Mouse (Mus musculus) lung, adult 18-20 months (tissue): ENCODE measurements at regions not wholly inside any gene's neighbourhood (a gene's known extent, or its start where the extent isn't known, plus 50 kb on each side); places are given as distances from the start of the nearest gene placed in this dataset.
A peak's percentile ranks its signal among the peaks of the same experiment; 100 is the strongest.

Experiments used
- DNase-seq, 2 experiments: peaks; one replicate each; pipeline ENCODE4 v3.0.0; 2022; ENCODE audit warnings: mixed read lengths in 2 of 2

GRCm38 (mm10) chr15:51265971-51266370, 2618.7 kb upstream of the Gm7489 start:
- no peak for DNase-seq

- no peak for DNase-seq
Observed at GRCm38 (mm10) chr15:51271632-51272312, 2612.9 kb upstream of the Gm7489 start.

DNA sequence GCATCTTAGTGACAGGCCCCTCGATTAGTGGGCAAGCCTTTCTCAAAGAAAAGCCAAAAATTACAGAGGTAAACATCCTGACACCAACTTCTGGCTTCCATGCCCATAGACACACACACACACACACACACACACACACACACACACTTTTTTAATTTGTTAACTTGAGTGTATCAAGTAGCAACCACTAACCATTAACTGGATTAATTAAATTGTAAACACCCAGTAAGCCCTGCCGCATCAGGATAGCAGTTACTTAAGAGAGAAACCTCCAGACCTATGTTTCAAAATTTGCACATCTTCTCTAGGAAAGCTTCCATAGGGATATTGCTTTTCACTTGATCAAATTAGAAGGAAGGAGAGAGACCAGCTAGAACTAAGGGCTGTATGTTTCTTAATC, 2599.4 kb upstream of the Gm7489 start:
- no peak for DNase-seq

- no peak for DNase-seq
Observed at GRCm38 (mm10) chr15:51286352-51286751, 2598.4 kb upstream of the Gm7489 start.

DNA sequence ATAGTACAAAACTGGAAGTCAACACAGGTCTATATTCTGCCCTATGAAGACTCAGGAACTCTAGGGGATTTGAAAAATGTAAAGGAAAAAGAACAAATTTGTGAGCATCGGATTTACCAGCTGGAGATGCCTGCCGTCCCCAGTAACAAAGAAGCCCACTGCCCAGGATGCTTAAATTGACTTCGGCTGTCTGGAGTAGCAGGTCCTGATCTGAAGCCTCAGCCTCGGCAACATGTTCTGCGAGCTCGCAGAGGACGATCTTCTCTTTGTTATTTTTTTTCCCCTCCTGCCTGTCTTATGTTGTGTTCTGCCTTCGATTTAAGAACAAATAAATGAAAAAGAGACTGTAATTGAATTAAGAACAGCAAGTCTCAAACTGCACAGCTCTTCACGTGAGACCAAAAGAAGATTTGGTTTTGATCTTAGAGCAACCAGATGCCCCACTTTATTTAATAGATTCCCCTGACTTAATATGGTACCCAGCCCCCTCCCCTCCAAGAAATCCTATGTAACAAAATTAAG, 2595.7 kb upstream of the Gm7489 start:
- no peak for DNase-seq

- no peak for DNase-seq
Observed at GRCm38 (mm10) chr15:51289916-51290315, 2594.8 kb upstream of the Gm7489 start.

DNA sequence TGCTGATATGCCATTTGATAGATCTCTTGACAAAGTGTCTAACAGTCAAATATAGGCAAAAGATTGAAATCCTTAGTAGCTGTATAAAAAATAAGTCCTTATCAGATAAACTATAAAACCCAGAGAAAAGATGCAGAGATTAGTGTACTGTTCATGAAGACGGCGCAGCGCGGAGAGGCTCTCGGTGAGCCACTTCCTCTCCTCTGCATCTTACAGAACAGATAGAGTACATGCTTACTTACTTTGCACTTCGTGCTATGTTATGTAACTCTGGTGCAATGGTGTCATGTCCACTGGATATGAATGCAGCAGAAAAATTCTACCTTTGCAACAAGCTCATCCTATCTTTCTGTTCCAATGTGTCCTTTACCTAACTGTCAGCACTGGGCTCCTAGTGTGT, 2593.5 kb upstream of the Gm7489 start:
- no peak for DNase-seq

DNA sequence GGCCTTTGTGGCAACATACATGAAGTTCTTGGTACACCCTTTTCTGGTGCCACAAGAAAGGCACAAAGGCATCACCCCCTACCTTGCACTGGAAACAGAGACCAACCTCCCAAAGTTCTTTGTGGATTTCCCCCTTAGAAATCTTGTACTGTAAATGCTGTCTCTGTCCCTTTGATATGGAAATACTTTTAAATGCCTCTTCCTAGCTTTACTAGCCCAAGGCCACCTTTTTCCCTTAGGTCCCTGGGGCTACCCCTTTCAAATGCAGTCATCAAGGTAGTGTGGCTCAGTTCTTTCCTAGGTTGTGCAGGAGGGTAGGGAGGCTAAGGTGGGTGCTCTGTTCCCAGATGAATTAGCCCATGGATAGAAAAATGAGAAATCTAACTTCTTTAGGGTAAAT, 2587.9 kb upstream of the Gm7489 start:
- no peak for DNase-seq

GRCm38 (mm10) chr15:51318072-51318471, 2566.6 kb upstream of the Gm7489 start:
- DNase-seq = no peak

DNA sequence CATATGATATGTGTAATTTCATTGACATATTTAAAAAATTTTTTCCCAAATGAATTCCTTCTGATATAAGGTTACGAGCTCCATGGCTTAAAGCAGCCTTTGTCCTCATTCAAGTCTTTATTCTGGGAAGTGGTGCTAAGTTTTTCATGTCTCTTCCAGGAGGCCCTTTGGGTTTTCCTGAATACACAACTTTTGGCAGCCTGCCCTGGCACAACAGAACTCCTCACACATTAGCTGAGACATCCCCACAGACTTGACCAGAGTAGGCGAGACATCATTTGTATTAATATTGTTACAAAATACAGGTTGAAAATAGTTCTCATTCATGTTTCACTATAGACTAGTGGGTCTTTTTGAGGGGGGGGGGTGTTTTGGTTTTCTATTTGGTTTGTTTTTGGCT, 2565.9 kb upstream of the Gm7489 start:
- DNase-seq = peak in 1 of 2 experiments; percentile 0

GRCm38 (mm10) chr15:51320366-51320894, 2564.3 kb upstream of the Gm7489 start:
- no peak for DNase-seq

GRCm38 (mm10) chr15:51323284-51323683, 2561.4 kb upstream of the Gm7489 start:
- no peak for DNase-seq

DNA sequence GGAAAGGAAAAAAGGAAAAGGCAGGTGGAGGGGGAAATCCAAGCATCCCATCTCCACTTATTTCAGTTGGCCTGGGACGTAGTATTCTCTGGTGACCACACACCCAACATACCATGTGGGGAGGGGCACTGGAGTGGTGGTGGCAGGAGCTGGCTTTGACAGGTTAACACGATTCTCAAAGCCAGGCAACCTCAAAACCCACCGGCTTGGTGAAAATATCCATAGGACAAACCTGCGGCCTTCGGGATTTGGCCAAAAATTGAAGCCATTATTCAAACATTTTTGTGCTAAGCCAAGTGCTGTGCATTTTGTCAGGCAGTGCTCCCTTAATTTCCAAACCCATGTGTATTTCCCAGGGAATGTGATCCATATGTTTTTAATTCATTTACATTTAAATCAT, 2560.5 kb upstream of the Gm7489 start:
- no peak for DNase-seq

DNA sequence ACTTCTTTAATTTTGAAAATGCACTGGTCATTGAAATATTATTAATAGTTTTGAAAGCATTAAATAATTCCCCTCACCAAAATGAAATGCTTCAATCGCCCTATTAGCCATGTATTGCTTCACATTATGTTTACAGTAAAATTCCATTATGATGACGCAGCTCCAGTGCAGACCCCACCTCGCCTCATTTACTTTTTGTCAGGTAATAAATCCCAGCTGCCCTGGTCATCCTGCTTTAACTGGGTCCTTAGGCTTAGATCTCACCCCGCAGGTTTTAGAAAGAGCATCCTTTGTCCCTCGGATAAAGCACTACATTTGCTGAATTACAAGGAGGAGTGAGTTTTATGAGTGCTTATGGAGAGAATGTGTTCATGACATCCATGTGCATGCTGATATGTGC, 2557.0 kb upstream of the Gm7489 start:
- no peak for DNase-seq

GRCm38 (mm10) chr15:51336441-51336840, 2548.3 kb upstream of the Gm7489 start:
- DNase-seq = no peak

- no peak for DNase-seq
Observed at GRCm38 (mm10) chr15:51346301-51346700, 2538.4 kb upstream of the Gm7489 start.

DNA sequence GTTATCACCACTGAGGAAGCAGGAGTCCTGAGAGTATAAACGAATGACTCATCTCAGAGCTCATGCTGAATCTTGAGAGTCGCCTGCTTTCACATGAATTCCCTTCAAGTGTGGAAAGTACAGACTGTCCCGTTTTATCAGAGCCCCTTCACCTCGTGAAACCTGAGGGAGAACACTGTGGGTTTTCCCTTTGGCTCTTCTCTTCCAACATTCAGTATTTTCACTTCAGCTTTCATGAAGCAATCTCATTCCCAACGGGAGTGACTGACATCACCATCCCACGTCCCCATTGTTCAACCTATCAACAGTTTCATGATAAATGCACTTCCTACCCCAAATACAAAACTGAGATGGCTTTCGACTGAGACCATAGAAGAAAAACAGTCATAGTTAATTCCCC, 2521.3 kb upstream of the Gm7489 start:
- peak in 1 of 2 experiments; percentile 0 for DNase-seq

- no peak for DNase-seq
Observed at GRCm38 (mm10) chr15:51371162-51371561, 2513.5 kb upstream of the Gm7489 start.

DNA sequence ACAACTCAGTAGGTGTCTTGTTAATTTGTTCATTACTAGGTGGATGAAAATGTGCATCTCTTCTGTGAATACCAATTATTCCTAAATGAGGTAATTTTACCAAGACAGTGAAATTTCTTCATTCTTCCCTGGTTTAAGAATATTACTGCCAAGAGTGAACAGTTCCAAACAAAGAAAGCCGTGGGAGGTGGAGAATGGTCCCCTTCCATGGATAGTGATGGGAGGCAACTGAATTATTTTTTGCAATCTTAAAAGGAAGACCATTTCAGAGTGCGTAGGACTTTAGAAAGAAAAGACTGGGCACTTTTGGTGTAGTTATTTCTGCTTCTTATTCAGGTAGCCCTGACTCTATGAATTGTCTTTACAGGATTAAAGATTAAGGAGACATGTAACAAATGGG, 2494.3 kb upstream of the Gm7489 start:
- no peak for DNase-seq

- no peak for DNase-seq
Observed at GRCm38 (mm10) chr15:51391352-51391751, 2493.4 kb upstream of the Gm7489 start.

DNA sequence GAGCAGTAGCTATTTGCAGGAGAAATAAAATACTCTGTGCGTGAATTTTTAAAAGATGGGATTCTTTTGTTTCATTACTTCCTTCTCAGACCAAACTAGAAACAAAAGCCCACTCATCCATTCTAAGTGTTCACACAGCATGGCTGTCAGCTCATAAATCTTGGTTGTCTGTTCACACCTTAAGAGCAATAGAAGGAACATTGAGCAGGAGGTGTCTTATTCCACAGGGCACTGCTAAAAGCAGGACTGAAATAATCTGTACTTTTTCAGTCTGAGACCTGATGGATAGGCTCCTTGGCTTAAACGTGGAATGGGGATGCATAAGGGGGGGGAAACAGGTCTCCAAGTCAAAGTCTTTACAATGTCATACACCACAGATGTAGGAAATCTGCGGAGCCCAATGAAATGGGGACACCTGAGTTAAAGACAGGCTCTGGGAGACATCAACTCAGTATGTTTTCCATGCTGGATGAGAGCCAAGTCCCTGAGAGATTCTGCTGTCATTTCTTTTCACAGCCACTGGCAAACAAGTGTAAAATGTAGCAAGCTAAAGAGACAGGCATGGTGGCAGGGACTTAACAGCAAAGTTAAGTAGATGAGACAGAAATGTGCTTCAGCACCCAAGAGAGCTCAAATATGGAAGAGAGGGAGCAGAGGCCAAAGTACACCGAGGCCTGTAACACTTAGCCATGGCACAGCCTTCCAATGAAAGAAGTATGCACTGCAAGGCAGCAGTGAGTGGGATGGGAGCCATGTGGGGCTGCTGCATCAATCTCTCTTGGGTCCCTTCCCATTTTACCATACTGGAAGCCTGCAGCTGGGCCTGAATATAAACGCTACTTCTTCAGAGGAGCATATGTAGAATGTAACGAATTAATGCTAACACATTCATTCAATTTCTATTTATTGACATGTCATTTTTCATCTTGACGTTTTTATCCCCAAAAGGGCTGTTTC, 2492.0 kb upstream of the Gm7489 start:
- DNase-seq = no peak

DNA sequence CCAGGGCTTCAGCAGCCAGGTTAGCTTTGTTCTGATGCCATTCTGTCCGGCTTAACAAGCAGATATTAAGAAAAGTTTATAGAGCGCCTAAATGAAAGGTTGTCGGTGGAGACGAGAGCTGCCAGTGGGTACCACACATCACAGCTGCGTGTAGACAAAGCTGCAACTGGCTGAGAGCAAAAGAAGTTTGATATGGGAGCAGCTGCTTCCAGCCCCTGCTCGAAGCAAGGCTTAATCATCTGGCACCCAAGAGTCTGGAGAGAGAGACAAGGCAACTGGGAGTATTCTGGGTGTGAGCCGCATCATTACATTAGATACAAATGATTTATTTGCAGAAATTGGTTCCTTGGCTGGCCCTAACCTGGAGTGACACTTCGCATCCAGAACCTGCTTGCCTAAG, 2488.7 kb upstream of the Gm7489 start:
- no peak for DNase-seq

DNA sequence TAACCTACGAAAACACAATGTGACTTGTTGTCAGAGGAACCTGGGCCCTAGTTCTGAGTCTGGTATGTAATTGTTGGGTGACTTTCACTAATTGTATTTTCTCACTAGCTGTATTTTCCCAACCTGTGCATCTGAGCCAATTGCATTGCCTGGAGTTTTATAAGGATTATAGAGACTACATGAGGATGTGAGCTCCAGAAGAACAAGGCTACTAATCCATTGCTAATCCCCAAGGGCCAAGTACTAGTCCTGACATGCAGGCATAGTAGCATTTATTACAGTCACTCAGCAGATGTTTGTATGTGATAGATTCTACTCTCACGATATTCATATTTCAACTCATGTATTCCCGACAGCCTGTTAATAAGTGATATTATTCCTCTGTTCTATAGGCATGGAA, 2481.1 kb upstream of the Gm7489 start:
- no peak for DNase-seq
